Mouse (Mus musculus) intestine, postnatal 0 days (tissue): ENCODE data around the gene Camkk1. TPM values are rescaled to one million over a fixed set of nuclear protein-coding genes. Genes with fewer than 3 reads are reported as not detected.

Source experiments
- ATAC-seq: fragments of 200-750 bp; cut with Nextera tagmentation; 2 replicates; pipeline ENCODE4 v1.8.0; 2017; ENCODE audit warnings: mild to moderate bottlenecking, moderate TSS enrichment, moderate library complexity
- H3K27ac ChIP-seq: fragments of 300-500 bp; sonication (generic); 2 replicates; pipeline ENCODE4 v1.5.1; 2014; ENCODE audit warnings: mild to moderate bottlenecking, low read depth, low read length, moderate library complexity
- H3K27me3 ChIP-seq: fragments of 300-500 bp; sonication (generic); replicated peaks from 2 replicates; pipeline ENCODE4 v1.6.1; 2014; ENCODE audit warnings: low read length, mixed read lengths; ENCODE audit not compliant: control insufficient read depth, insufficient read depth
- H3K36me3 ChIP-seq: fragments of 300-500 bp; sonication (generic); 2 replicates; pipeline ENCODE4 v1.6.1; 2014; ENCODE audit warnings: mild to moderate bottlenecking, moderate library complexity; ENCODE audit not compliant: control insufficient read depth, insufficient read depth
- H3K4me1 ChIP-seq: fragments of 300-500 bp; sonication (generic); replicated peaks from 2 replicates; pipeline ENCODE4 v1.6.1; 2014; ENCODE audit warnings: antibody characterized with exemption, low read length, mixed read lengths; ENCODE audit not compliant: control insufficient read depth, insufficient read depth
- H3K4me2 ChIP-seq: fragments of 300-500 bp; sonication (generic); replicated peaks from 2 replicates; pipeline ENCODE4 v1.6.1; 2014; ENCODE audit warnings: low read depth, mild to moderate bottlenecking, moderate library complexity
- H3K4me3 ChIP-seq: fragments of 300-500 bp; sonication (generic); 2 replicates; pipeline ENCODE4 v1.5.1; 2014; ENCODE audit warnings: low read depth, low read length
- H3K9ac ChIP-seq: fragments of 300-500 bp; sonication (generic); 2 replicates; pipeline ENCODE4 v1.6.1; 2014; ENCODE audit warnings: mild to moderate bottlenecking, low read depth, low read length
- H3K9me3 ChIP-seq: fragments of 300-500 bp; sonication (generic); 2 replicates; pipeline ENCODE4 v1.6.1; 2016; ENCODE audit warnings: mixed run types; ENCODE audit not compliant: control insufficient read depth
- CTCF ChIP-seq: sonication (generic); IDR thresholded peaks from 2 replicates; pipeline ENCODE4 v1.5.1; 2016; ENCODE audit warnings: low read depth, mild to moderate bottlenecking, control low read depth, antibody characterized with exemption, moderate library complexity
- WGBS: fragments of 180-500 bp; shearing (Covaris S2); extraction: QIAGEN DNeasy Blood & Tissue Kit; methylation state at CpG from one replicate; pipeline ENCODE4 v1.1.7; 2014; 5-methylcytosine and 5-hydroxymethylcytosine counted together
- polyA plus RNA-seq: library from polyadenylated mRNA; unstranded; fragments of >200 nt; fragmentation: Nextera tagmentation; extraction: Ambion mirVana; gene quantifications from 2 replicates; pipeline ENCODE4 v1.2.1, GENCODE M21; 2015

Camkk1 gene
- polyA plus RNA-seq, 1 experiment from 2014 or later, result 3.5 TPM

DNA sequence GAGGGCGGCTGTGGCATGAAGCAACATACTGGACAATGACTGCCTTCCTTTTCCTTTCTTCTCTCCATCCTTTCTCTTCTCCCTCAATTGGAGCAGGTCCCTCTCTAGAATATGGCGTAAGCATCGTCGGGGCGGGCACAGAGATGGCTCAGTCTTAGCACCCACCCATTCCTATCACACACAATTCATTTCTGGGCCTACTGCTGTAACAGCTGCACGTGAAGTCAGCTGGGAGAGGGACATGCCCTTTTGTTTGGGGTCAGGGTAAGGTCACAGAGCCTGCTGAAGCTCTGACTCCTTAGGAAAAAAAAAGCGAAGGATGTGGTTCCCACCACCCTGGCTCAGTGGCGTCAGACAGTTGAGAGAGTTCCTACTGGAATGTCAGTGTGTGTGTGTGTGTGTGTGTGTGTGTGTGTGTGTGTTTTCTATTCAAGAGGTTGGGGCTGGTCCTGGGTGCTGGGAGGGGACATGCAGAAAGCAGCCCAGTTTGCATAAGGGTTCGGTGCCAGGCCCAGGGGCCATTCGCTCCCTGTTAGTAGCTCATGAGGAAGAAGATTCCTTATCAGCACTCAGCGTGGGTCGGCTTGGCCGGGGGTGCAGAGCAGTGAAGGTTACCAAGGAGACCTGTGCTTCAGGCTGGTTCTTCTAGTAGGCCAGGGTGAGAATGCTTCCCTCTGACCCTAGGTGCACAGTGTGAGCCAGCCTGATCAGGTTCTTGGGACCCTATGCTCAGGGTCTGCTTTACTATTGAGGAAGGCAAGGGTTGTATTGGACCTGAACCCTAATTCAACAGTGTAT is 21.1 kb upstream of the Camkk1 start:
- Histone ChIP-seq H3K4me3 (no peak overlapping the region), H3K27me3 (no peaks in the 10 kb centered on the region), H3K27ac (no peak overlapping the region), H3K9ac (no peak overlapping the region), H3K4me2 (no peak overlapping the region), H3K4me1 (no peaks in the 10 kb centered on the region), H3K36me3 (no peaks in the 10 kb centered on the region), H3K9me3 (no peaks in the 10 kb centered on the region)
- no peak for ATAC-seq
- TF ChIP-seq CTCF, result no peak
- 63% methylated on average over 13 of the region's 13 CpGs for WGBS

DNA sequence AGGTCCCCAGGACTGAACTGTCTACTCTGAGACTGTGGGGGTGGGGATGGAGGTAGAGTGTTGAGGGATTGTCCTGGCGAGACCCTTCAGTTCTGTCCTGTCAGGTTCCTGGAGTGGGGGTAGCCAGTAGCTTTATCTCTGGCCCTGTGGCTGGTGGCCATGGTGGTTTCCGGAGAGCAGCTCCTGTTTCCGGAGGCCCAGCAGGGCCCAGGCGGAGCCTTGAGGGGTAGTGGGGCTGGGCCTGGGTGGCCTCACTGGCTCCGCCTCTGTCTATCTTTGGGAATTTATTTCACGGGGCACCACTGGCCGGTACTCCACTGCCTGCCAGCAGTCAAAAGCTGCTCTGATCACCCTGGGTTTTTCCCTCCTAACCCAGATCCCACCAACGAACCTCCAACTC is 20.0 kb upstream of the Camkk1 start, which contains the start of gene P2rx1:
TSS of gene P2rx1 (plus strand) at position 333 of the 400 bp plus-strand sequence.
- Histone ChIP-seq H3K4me3 (no peak within 1 kb of the TSS), H3K9ac (no peak within 1 kb of the TSS), H3K9me3 (no peaks in the 10 kb centered on the region), H3K27me3 (no peaks in the 10 kb centered on the region), H3K4me1 (no peaks in the 10 kb centered on the region), H3K27ac (no peak within 1 kb of the TSS), H3K4me2 (no peak within 1 kb of the TSS), H3K36me3 (no peaks in the 10 kb centered on the region)
- whole genome bisulfite sequencing, result 47% methylated on average over 8 of the region's 8 CpGs
- ATAC-seq, result no peak
- TF ChIP-seq CTCF, result no peak

DNA sequence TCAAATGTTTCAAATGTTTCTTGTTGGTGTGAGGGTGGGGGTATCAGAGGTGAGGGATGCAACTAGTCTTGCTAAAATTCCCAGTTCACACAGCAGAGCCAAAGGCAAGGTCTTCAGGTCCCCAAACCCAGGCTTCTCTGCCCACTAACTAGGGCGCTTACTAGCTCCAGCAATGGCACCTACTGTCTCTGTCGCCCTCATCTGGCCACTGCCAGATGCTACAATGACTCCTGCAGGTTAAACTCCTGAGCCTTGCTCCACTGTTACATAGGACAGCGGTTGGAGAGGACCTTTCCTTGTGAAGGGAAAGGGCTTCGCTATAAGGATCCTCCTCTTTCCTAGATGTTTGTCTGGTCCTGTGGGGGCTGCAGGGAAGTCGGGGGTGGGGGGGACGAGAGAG is 17.8 kb upstream of the Camkk1 start:
- WGBS, result 8% methylated on average over 6 of the region's 6 CpGs
- no peaks in the 10 kb centered on the region for H3K4me1 ChIP-seq
- H3K4me2 ChIP-seq, result no peak overlapping the region
- no peaks in the 10 kb centered on the region for H3K27me3 ChIP-seq
- H3K9ac ChIP-seq, result no peak overlapping the region
- no peaks in the 10 kb centered on the region for H3K36me3 ChIP-seq
- no peak overlapping the region for H3K27ac ChIP-seq
- no peaks in the 10 kb centered on the region for H3K9me3 ChIP-seq
- H3K4me3 ChIP-seq, result no peak overlapping the region
- peak; percentile 98 for TF ChIP-seq CTCF
- ATAC-seq, result peak; percentile 53; the same call in 1 of the 2 replicates

DNA sequence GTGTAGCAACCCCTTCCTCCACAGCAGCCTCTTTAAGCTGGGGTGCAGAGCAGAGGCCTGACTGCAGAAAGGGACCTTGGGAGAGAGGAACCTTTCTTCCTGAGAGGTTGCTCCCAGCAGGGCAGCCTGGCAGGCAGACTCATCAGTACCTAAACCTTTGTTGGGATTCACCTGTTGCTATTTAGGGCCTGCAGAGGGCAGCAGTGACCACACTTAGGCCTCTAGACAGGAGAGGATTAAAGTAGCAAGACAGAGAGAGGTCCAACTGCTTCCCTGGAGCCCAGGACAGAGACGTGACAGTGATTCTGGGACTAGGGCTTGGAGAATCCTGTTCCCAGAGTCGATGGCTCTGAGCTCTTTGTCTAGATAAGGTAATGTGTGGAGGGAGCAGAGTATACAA is 12.4 kb upstream of the Camkk1 start:
- TF ChIP-seq CTCF, result peak; percentile 94
- H3K36me3 ChIP-seq, result no peaks in the 10 kb centered on the region
- ATAC-seq, result no peak
- H3K4me2 ChIP-seq, result no peak overlapping the region
- H3K9me3 ChIP-seq, result no peaks in the 10 kb centered on the region
- H3K4me1 ChIP-seq, result no peaks in the 10 kb centered on the region
- no peaks in the 10 kb centered on the region for H3K27me3 ChIP-seq
- H3K27ac ChIP-seq, result no peak overlapping the region
- no peak overlapping the region for H3K9ac ChIP-seq
- H3K4me3 ChIP-seq, result no peak overlapping the region
- WGBS, result 3% methylated on average over 2 of the region's 2 CpGs

DNA sequence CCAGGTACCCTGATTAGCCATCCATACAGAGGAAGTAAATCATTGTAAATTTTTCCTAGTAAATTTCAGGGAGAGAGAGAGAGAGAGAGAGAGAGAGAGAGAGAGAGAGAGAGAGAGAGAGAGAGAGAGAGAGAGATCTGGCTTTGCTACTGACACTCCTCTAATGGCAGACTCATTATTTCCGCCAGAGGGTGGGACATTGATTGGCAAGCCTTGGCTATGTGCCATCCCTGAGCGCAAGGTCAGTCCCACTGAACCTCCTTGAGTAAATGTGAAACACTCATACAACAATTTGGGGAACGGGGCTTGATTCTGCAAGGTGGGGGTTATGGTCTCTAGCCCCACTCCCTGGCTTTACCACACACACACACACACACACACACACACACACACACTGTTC is 11.7 kb upstream of the Camkk1 start:
- 61% methylated on average over 3 of the region's 3 CpGs for WGBS
- H3K4me2 ChIP-seq, result no peak overlapping the region

DNA sequence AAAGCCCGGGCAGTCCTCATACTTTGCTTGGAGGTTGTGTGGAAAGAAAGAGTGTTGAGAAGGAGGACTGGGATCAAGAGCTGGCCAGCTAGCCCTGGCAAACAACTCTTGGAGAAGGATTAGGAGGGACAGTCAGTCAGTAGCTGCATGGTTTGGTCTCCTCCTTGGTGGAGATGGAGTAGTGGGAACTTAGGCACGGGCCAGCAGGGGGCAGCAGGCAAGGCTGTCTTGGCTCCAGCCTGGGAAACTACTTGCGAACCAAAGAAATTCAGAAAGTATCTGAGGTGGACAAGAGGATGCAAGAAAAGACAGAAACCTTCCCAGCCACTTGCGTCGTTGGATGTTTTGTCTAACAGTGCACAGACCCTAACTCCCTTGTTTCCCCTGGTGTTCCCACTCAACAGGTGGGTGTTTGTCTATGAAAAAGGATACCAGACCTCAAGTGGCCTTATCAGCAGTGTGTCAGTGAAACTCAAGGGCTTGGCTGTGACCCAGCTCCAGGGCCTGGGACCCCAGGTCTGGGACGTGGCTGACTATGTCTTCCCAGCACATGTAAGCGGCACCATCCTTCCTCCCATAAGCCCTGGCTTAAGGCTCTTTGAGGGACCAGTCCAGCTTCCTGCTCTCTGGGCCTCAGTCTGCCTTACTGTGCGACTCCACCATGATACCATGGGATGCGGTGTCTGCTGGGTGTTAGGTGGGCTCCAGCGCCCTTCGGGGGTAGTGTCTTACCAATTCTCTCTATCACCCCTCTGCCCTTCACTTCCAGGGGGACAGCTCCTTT is 10.9 kb upstream of the Camkk1 start:
- Histone ChIP-seq H3K4me2 (no peak overlapping the region), H3K9me3 (no peaks in the 10 kb centered on the region), H3K36me3 (no peaks in the 10 kb centered on the region), H3K4me3 (no peak overlapping the region), H3K27me3 (no peaks in the 10 kb centered on the region), H3K27ac (no peak overlapping the region), H3K4me1 (no peaks in the 10 kb centered on the region), H3K9ac (no peak overlapping the region)
- peak; percentile 93 for TF ChIP-seq CTCF
- 56% methylated on average over 11 of the region's 11 CpGs for WGBS
- no peak for ATAC-seq

More for the DNA sequence above, 11.7 kb upstream of the Camkk1 start:
- Histone ChIP-seq H3K9ac (no peak overlapping the region), H3K4me3 (no peak overlapping the region), H3K36me3 (no peaks in the 10 kb centered on the region), H3K4me1 (no peaks in the 10 kb centered on the region), H3K27ac (no peak overlapping the region), H3K9me3 (no peaks in the 10 kb centered on the region), H3K27me3 (no peaks in the 10 kb centered on the region)
- no peak for ATAC-seq
- no peak for TF ChIP-seq CTCF
